Mouse (Mus musculus): Measurements from ENCODE around the gene Sugp1. TPM values are rescaled to one million over a fixed set of nuclear protein-coding genes. Genes with fewer than 3 reads are reported as not detected.
A peak's percentile ranks its signal among the peaks of the same experiment; 100 is the strongest.
"Not testable (repeated sequence)": the region's sequence is repeated elsewhere in the genome, so short reads cannot be mapped to it uniquely, and the experiment has no call there.

The Sugp1 gene
- total RNA-seq, 2 experiments from 2014 or later, result 48.7 to 58.3 TPM

DNA sequence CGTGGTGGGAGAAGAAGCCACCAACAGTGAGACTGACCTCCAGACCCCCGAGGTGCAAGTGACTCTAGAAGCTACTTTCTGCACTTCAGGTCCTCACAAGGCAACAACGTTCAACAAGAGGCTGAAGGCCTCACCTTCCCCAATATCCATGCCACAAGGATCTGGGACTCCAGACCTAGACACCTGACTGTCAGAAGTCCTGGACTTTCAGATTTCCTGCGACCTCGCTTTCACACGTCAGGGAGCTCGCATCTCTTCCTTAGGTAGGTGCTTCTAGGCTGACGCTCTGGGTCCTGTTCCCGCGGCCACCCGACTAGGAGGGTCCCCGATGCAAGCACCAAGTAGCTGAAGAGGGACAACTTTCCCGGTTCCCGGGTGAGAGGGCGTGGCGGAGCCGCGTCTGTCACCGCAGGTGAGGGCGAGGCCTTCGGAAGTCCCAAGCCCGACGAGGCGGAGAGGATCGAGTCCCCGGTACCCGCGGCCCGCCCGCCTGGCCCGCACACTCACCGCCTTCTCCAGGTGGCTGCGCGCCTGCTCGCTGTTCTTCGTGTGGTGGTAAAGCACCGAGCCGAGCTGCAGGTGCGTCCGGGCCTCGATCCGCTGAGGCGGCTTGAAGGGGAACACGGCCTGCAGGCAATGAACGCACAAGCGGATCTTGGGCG, 597 bp upstream of the Sugp1 start:
- peak in 1 of 2 experiments; percentile 16 for DNase-seq (ENCODE audit: extremely low spot score in 1 of 2, low spot score in 1 of 2)

GRCm38 (mm10) chr8:70043996-70044395, 1.4 kb downstream of the Sugp1 start:
- no peak for DNase-seq (ENCODE audit: extremely low spot score in 1 of 2, low spot score in 1 of 2)

- no peak for DNase-seq (ENCODE audit: extremely low spot score in 1 of 2, low spot score in 1 of 2)
These were observed 7.0 kb downstream of the Sugp1 start for GRCm38 (mm10) chr8:70049662-70050061.

DNA sequence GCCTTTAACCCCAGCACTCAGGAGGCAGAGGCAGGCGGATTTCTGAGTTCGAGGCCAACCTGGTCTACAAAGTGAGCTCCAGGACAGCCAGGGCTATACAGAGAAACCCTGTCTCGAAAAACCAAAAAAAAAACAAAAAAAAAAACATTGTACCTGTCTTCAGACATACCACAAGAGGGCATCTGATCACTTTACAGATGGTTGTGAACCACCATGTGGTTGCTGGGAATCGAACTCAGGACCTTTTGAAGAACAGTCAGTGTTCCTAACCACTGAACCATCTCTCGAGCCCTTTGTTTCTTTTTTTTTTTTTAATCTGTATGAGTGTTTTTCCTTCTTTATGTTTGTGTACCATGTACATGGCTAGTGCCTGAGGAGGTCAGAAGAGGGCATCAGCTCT, 7.8 kb downstream of the Sugp1 start:
- DNase-seq (ENCODE audit: extremely low spot score in 1 of 2, low spot score in 1 of 2), result not testable (repeated sequence)

DNA sequence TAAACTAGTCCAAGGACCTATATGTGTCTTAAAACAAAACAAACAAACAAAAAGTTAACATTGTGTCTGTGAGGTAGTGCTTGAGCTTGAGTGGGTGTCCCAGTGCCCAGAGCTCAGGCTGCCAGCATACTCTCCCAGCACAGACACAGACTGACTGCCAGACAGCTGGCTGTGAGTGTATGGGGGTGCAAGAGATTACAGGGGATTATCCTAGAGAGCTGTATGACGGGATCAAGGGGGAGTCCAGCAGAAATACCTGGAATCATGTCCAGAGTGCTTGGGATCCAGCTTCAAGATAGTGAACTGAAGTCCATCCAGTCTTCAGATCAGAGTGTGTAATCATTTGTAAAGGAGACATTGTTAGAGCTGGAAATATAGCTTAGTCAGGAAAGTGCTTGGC, 15.1 kb downstream of the Sugp1 start:
- no peak for DNase-seq (ENCODE audit: extremely low spot score in 1 of 2, low spot score in 1 of 2)

- DNase-seq (ENCODE audit: extremely low spot score in 1 of 2, low spot score in 1 of 2), result no peak
These were observed 29.3 kb downstream of the Sugp1 start for GRCm38 (mm10) chr8:70071836-70072440.

GRCm38 (mm10) chr8:70072441-70073069, 29.9 kb downstream of the Sugp1 start, which contains the start of gene Tm6sf2:
Tm6sf2 (plus strand) TSS chr8:70072924.
- no peak for DNase-seq (ENCODE audit: extremely low spot score in 1 of 2, low spot score in 1 of 2)

DNA sequence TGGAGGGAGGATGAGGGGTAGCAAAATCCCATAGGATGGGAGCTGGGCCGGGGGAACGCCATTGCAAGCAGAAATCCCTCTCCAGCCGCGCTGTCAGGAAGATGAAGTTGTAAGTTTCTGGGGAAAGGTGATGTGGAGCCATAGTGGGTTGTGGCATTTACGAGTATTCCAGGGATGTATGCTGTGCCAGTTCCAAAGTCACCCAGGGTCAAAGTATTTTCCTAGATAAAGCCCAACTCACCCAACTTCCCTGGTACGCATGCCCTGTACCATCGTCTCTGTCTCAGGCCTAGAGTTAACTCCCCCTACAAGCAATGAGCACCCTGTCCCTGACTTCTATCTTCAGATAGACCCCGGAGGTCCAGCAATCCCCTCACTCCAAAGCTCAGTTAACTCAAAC, 30.5 kb downstream of the Sugp1 start:
- DNase-seq (ENCODE audit: extremely low spot score in 1 of 2, low spot score in 1 of 2), result no peak

GRCm38 (mm10) chr8:70073682-70074081, 31.1 kb downstream of the Sugp1 start:
- DNase-seq (ENCODE audit: extremely low spot score in 1 of 2, low spot score in 1 of 2), result no peak

- no peak for DNase-seq (ENCODE audit: extremely low spot score in 1 of 2, low spot score in 1 of 2)
These were observed 39.4 kb downstream of the Sugp1 start for GRCm38 (mm10) chr8:70081976-70082375.

GRCm38 (mm10) chr8:70083285-70083684, 40.7 kb downstream of the Sugp1 start, which contains the start of gene Hapln4:
Hapln4 (plus strand) TSS chr8:70083457.
- peak in 1 of 2 experiments; percentile 53 for DNase-seq (ENCODE audit: extremely low spot score in 1 of 2, low spot score in 1 of 2)

DNA sequence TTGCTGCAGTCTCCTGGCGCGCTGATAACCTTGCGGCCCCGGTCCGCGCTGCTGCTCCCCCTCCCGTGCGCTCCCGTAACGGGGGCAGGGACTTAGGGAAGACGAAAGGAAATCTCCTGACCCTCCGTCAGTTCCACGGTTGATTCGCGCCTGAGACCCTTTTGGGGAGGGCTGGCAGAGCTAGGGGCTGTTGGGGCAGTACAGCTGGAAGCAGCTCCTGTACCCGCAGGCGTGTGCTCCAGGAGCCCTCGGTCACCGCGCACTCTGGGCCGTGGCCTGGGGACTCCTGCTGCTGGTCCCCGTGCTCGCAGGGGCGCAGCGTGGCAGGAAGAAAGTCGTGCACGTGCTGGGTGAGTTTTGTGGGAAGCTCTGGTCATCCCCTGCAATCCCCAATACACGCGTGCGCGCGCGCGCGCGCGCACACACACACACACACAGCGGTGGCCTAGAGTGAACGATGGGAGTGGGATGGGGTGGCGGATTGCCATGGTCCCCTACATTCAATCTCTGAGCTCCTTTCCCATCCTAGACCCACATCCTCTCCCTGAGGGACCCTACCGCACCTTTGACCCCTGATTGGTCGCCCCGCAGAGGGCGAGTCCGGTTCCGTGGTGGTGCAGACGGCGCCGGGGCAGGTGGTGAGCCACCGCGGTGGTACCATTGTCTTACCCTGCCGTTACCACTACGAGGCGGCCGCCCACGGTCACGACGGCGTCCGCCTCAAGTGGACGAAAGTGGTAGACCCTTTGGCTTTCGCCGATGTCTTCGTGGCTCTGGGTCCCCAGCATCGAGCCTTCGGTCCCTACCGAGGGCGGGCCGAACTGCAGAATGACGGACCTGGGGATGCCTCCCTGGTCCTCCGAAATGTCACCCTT, 41.8 kb downstream of the Sugp1 start:
- DNase-seq (ENCODE audit: extremely low spot score in 1 of 2, low spot score in 1 of 2), result no peak

GRCm38 (mm10) chr8:70086151-70086550, 43.5 kb downstream of the Sugp1 start:
- DNase-seq (ENCODE audit: extremely low spot score in 1 of 2, low spot score in 1 of 2), result no peak

GRCm38 (mm10) chr8:70087237-70087636, 44.6 kb downstream of the Sugp1 start:
- DNase-seq (ENCODE audit: extremely low spot score in 1 of 2, low spot score in 1 of 2), result no peak

DNA sequence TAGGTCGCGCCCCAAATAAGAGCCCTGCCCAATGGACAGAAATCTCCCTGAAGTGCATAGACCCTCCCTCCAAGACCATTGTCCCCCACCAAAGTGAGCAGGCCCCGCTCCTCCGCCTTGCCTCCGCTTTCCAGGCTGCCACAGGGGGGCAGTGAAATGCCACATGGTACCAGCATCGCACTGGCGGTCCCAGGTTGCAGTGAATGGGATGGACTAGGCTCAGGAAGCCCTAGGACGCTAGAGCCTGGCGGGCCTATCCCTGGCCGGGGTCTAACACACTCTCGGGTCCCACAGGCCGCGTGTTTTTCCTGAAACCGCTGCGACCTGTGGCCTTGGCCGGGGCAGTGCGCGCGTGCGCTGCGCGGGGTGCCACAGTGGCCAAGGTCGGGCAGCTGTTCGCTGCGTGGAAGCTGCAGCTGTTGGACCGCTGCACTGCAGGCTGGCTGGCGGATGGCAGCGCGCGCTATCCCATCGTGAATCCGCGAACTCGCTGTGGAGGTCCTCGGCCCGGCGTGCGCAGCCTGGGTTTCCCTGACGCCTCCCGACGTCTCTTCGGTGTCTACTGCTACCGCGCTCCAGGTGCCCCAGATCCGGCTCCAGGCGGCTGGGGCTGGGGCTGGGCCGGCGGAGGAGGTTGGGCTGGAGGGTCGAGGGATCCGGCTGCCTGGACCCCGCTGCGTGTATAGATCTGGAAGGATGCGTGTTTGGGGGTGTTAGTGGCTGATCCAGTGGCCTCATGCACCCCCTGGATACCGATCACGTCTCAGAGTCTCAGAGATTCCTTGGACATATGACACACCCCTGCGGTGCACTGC, 45.4 kb downstream of the Sugp1 start:
- DNase-seq (ENCODE audit: extremely low spot score in 1 of 2, low spot score in 1 of 2), result peak; percentile 65 to 66

DNA sequence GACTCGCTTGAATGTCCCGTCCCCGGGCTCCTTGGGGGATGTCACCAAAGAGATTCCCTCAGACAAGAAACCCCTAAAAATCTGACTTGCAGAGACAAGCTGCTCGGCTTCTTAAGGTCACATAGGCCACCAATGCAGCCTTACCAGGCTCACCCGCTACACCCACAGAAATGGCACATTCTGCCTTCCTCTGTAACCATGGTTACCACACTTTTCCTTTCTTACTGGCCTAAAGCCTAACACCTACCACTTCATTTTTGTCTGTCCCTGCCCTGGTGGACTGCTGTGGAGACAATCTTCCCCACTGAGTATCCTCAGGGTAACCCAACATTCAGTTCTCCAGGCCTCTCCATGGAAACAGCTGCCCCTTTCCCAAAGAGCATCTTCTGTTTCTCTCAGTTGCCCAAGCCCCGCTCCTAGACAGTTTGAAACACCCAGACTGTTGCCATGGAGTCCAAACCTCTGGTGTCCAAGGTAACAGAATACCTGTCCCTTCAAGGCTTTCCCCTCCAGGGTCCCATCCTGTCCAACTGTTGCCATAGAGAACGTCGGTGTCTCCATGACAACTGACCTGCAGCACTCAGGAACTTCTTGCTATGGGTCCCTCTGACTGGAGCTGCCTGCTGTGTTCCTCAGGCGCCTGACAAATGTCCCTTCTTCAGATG, 46.8 kb downstream of the Sugp1 start:
- no peak for DNase-seq (ENCODE audit: extremely low spot score in 1 of 2, low spot score in 1 of 2)

DNA sequence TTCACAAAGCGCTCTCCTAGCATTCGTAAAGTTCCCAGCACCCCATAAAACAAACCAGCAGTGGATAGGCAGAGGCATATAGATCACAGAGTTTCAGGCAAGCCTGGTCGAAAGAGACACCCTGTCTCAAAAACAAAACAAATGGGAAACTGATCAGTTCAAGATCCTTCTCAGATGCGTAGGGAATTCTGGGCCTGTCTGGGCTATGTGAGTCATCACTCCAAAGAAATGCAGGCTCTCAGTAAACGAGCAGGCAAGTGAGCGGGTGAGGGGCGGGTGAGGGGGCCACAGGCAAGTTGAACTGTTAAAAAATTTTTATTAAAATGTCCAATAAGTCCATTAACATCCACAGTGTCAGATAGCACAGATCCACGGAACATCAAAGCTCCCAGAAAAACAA, 50.2 kb downstream of the Sugp1 start:
- DNase-seq (ENCODE audit: extremely low spot score in 1 of 2, low spot score in 1 of 2), result no peak

DNA sequence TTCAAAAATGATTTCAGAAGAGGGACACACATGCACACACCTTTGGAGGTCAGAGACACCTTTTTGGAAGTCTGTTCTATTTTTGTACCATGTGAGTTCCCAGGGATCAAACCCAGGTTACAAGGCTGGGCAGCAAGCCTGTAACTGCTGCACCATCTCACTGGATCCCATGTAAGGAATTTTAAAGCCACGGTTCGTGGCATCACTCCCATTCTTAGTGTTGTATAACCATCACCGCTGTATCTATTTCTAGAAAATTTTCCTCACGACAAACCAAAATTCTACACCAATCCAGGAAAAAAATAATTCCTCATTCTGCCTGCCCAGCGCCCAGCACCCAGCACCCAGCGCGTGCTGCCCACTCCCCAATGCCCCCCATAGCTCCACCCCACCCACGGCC, 56.7 kb downstream of the Sugp1 start:
- DNase-seq (ENCODE audit: extremely low spot score in 1 of 2, low spot score in 1 of 2), result no peak

DNA sequence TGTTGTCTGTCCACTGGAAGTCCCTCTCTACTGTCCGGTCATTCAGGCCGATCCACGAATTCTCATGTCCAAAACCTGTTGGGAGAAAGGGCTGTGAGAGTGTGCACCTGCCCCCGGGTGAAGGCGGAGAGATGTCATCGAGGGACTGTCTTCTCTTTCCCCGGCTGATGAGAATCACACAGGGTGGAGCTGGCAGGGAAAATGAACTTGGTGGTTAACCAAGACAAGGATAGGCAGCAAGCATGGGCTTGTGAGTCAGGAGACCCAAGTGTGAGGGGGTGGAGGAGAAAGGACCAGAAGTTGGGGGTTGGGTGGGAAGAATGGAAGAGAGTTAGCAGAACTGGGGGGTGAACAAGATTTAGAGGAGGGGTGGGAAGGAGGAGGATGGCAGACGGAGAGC, 57.6 kb downstream of the Sugp1 start:
- no peak for DNase-seq (ENCODE audit: extremely low spot score in 1 of 2, low spot score in 1 of 2)
